Mouse (Mus musculus): Measurements from ENCODE around the gene Peli2. TPM values are rescaled to one million over a fixed set of nuclear protein-coding genes. Genes with fewer than 3 reads are reported as not detected.

Peli2 gene
- polyA plus RNA-seq, 1 experiment from 2014 or later, result 11.7 TPM

- Histone ChIP-seq H3K4me2 (replicated peaks; ENCODE audit: low read depth, low read length) (no peak overlapping the region), H3K27ac (ENCODE audit: low read length) (no peak overlapping the region), H3K36me3 (ENCODE audit: insufficient read depth, low read length) (no peaks in the 10 kb centered on the region), H3K4me3 (ENCODE audit: low read depth, low read length) (no peak overlapping the region), H3K27me3 (replicated peaks; ENCODE audit: insufficient read depth, low read length) (no peaks in the 10 kb centered on the region), H3K9ac (replicated peaks; ENCODE audit: low read depth) (no peak overlapping the region), H3K4me1 (ENCODE audit: insufficient read depth, low read depth, low read length) (no peaks in the 10 kb centered on the region), H3K9me3 (ENCODE audit: low read length) (no peaks in the 10 kb centered on the region)
- TF ChIP-seq CTCF (IDR thresholded peaks at IDR 0.05) (no peak), EP300 (IDR thresholded peaks at IDR 0.05) (no peak)
- WGBS, result 72% methylated on average over 7 of the region's 7 CpGs
- DNase-seq (ENCODE audit: low spot score) (no peak), ATAC-seq (no peak)
Observed at GRCm38 (mm10) chr14:48106453-48106852, 14.2 kb upstream of the Peli2 start.

GRCm38 (mm10) chr14:48117986-48118385, 2.6 kb upstream of the Peli2 start:
- Histone ChIP-seq H3K36me3 (ENCODE audit: insufficient read depth, low read length) (no peaks in the 10 kb centered on the region), H3K27ac (ENCODE audit: low read length) (no peak overlapping the region), H3K4me3 (ENCODE audit: low read depth, low read length) (no peak overlapping the region), H3K4me1 (ENCODE audit: insufficient read depth, low read depth, low read length) (peaks cover 15% of the 10 kb centered on the region; the same call in 1 of the 2 replicates), H3K9me3 (ENCODE audit: low read length) (no peaks in the 10 kb centered on the region), H3K4me2 (replicated peaks; ENCODE audit: low read depth, low read length) (no peak overlapping the region), H3K9ac (replicated peaks; ENCODE audit: low read depth) (no peak overlapping the region), H3K27me3 (replicated peaks; ENCODE audit: insufficient read depth, low read length) (no peaks in the 10 kb centered on the region)
- no peak for TF ChIP-seq EP300 (IDR thresholded peaks at IDR 0.05)
- no peak for TF ChIP-seq CTCF (IDR thresholded peaks at IDR 0.05)
- DNase-seq (ENCODE audit: low spot score) (no peak), ATAC-seq (no peak)
- WGBS, result 78% methylated on average over 5 of the region's 5 CpGs

- H3K36me3 ChIP-seq (ENCODE audit: insufficient read depth, low read length), result no peaks in the 10 kb centered on the region
- H3K4me1 ChIP-seq (ENCODE audit: insufficient read depth, low read depth, low read length), result peaks cover 15% of the 10 kb centered on the region; the same call in 1 of the 2 replicates
- 15% methylated on average over 9 of the region's 9 CpGs for WGBS
- H3K9ac ChIP-seq (replicated peaks; ENCODE audit: low read depth), result no peak overlapping the region
- H3K27ac ChIP-seq (ENCODE audit: low read length), result no peak overlapping the region
- no peaks in the 10 kb centered on the region for H3K9me3 ChIP-seq (ENCODE audit: low read length)
- no peak for TF ChIP-seq EP300 (IDR thresholded peaks at IDR 0.05)
- no peak for TF ChIP-seq CTCF (IDR thresholded peaks at IDR 0.05)
- peak overlapping the region; percentile 91; the same call in 1 of the 2 replicates for H3K4me3 ChIP-seq (ENCODE audit: low read depth, low read length)
- ATAC-seq, result no peak
- H3K27me3 ChIP-seq (replicated peaks; ENCODE audit: insufficient read depth, low read length), result no peaks in the 10 kb centered on the region
- peak overlapping the region; percentile 81 for H3K4me2 ChIP-seq (replicated peaks; ENCODE audit: low read depth, low read length)
- DNase-seq (ENCODE audit: low spot score), result peak; percentile 35
Observed at GRCm38 (mm10) chr14:48119012-48119647, 1.5 kb upstream of the Peli2 start.

- DNase-seq (ENCODE audit: low spot score) (peak; percentile 73), ATAC-seq (no peak)
- Histone ChIP-seq H3K27me3 (replicated peaks; ENCODE audit: insufficient read depth, low read length) (no peaks in the 10 kb centered on the region), H3K4me1 (ENCODE audit: insufficient read depth, low read depth, low read length) (peaks cover 15% of the 10 kb centered on the region; the same call in 1 of the 2 replicates), H3K4me3 (ENCODE audit: low read depth, low read length) (peak overlapping the region; percentile 91), H3K4me2 (replicated peaks; ENCODE audit: low read depth, low read length) (peak overlapping the region; percentile 81), H3K27ac (ENCODE audit: low read length) (no peak overlapping the region), H3K36me3 (ENCODE audit: insufficient read depth, low read length) (no peaks in the 10 kb centered on the region), H3K9ac (replicated peaks; ENCODE audit: low read depth) (no peak overlapping the region), H3K9me3 (ENCODE audit: low read length) (no peaks in the 10 kb centered on the region)
- WGBS, result 8% methylated on average over 17 of the region's 17 CpGs
- TF ChIP-seq CTCF (IDR thresholded peaks at IDR 0.05), result no peak
- 0 out of 2 replicates have a peak, but pooled peaks have one; percentile 15 for TF ChIP-seq EP300 (IDR thresholded peaks at IDR 0.05)
Observed at GRCm38 (mm10) chr14:48119648-48120270, 864 bp upstream of the Peli2 start.

GRCm38 (mm10) chr14:48120443-48120751, 226 bp upstream of the Peli2 start:
- Histone ChIP-seq H3K27ac (ENCODE audit: low read length) (peak overlapping the region; percentile 92), H3K9me3 (ENCODE audit: low read length) (no peaks in the 10 kb centered on the region), H3K36me3 (ENCODE audit: insufficient read depth, low read length) (no peaks in the 10 kb centered on the region), H3K27me3 (replicated peaks; ENCODE audit: insufficient read depth, low read length) (no peaks in the 10 kb centered on the region), H3K4me2 (replicated peaks; ENCODE audit: low read depth, low read length) (peak overlapping the region; percentile 81), H3K4me3 (ENCODE audit: low read depth, low read length) (peak overlapping the region; percentile 91), H3K9ac (replicated peaks; ENCODE audit: low read depth) (peak overlapping the region; percentile 75), H3K4me1 (ENCODE audit: insufficient read depth, low read depth, low read length) (peaks cover 18% of the 10 kb centered on the region; the same call in 1 of the 2 replicates)
- no peak for TF ChIP-seq EP300 (IDR thresholded peaks at IDR 0.05)
- no peak for TF ChIP-seq CTCF (IDR thresholded peaks at IDR 0.05)
- 0% methylated on average over 7 of the region's 10 CpGs for WGBS
- DNase-seq (ENCODE audit: low spot score), result no peak
- ATAC-seq, result no peak

- H3K36me3 ChIP-seq (ENCODE audit: insufficient read depth, low read length), result no peaks in the 10 kb centered on the region
- TF ChIP-seq EP300 (IDR thresholded peaks at IDR 0.05) (no peak), CTCF (IDR thresholded peaks at IDR 0.05) (no peak)
- peak overlapping the region; percentile 91 for H3K4me3 ChIP-seq (ENCODE audit: low read depth, low read length)
- peaks cover 19% of the 10 kb centered on the region; the same call in 1 of the 2 replicates for H3K4me1 ChIP-seq (ENCODE audit: insufficient read depth, low read depth, low read length)
- peak overlapping the region; percentile 92 for H3K27ac ChIP-seq (ENCODE audit: low read length)
- H3K4me2 ChIP-seq (replicated peaks; ENCODE audit: low read depth, low read length), result peak overlapping the region; percentile 81
- H3K9ac ChIP-seq (replicated peaks; ENCODE audit: low read depth), result peak overlapping the region; percentile 75
- WGBS, result 2% methylated on average over 32 of the region's 32 CpGs
- ATAC-seq (no peak), DNase-seq (ENCODE audit: low spot score) (peak; percentile 52)
- no peaks in the 10 kb centered on the region for H3K27me3 ChIP-seq (replicated peaks; ENCODE audit: insufficient read depth, low read length)
- no peaks in the 10 kb centered on the region for H3K9me3 ChIP-seq (ENCODE audit: low read length)
Observed at GRCm38 (mm10) chr14:48121529-48122517, 1.2 kb downstream of the Peli2 start.
